Mouse (Mus musculus): ENCODE data around the gene Dlx2. TPM values are rescaled to one million over a fixed set of nuclear protein-coding genes. Genes with fewer than 3 reads are reported as not detected.

Dlx2 gene
- total RNA-seq, 2 experiments from 2014 or later, result 5.7 to 6.9 TPM

GRCm38 (mm10) chr2:71527323-71528013 is 19.1 kb downstream of the Dlx2 start:
- Histone ChIP-seq H3K27ac (no peak overlapping the region), H3K4me3 (no peak overlapping the region)
- TF ChIP-seq CTCF (IDR thresholded peaks at IDR 0.05), result no peak
- intact Hi-C loops (cut with DNase I), result loop anchor here (5.0 kb wide), 1 partner anchor 965 kb away; no protein-coding TSS in a partner anchor
- no peak for DNase-seq (ENCODE audit: extremely low spot score in 1 of 2, low spot score in 2 of 2)

GRCm38 (mm10) chr2:71526595-71527322 is 19.8 kb downstream of the Dlx2 start:
- no peak for TF ChIP-seq CTCF (IDR thresholded peaks at IDR 0.05)
- intact Hi-C loops (cut with DNase I), result loop anchor here (5.0 kb wide), 1 partner anchor 964 kb away; no protein-coding TSS in a partner anchor
- no peak for DNase-seq (ENCODE audit: extremely low spot score in 1 of 2, low spot score in 2 of 2)
- H3K27ac ChIP-seq, result no peak overlapping the region
- no peak overlapping the region for H3K4me3 ChIP-seq

- DNase-seq (ENCODE audit: extremely low spot score in 1 of 2, low spot score in 2 of 2), result no peak
- no peak for TF ChIP-seq CTCF (IDR thresholded peaks at IDR 0.05)
- Histone ChIP-seq H3K27ac (no peak overlapping the region), H3K4me3 (no peak overlapping the region)
- intact Hi-C loops (cut with DNase I), result loop anchor here (5.0 kb wide), 1 partner anchor 962 kb away; no protein-coding TSS in a partner anchor
Observed at GRCm38 (mm10) chr2:71524763-71525162, 21.8 kb downstream of the Dlx2 start.

- Histone ChIP-seq H3K4me3 (no peak overlapping the region), H3K27ac (no peak overlapping the region)
- intact Hi-C loops (cut with DNase I), result no loop called here
- DNase-seq (ENCODE audit: extremely low spot score in 1 of 2, low spot score in 2 of 2), result no peak
- no peak for TF ChIP-seq CTCF (IDR thresholded peaks at IDR 0.05)
Observed at GRCm38 (mm10) chr2:71523431-71523830, 23.1 kb downstream of the Dlx2 start.

- no peak for TF ChIP-seq CTCF (IDR thresholded peaks at IDR 0.05)
- intact Hi-C loops (cut with DNase I), result no loop called here
- Histone ChIP-seq H3K4me3 (no peak overlapping the region), H3K27ac (no peak overlapping the region)
- no peak for DNase-seq (ENCODE audit: extremely low spot score in 1 of 2, low spot score in 2 of 2)
Observed at GRCm38 (mm10) chr2:71522871-71523270, 23.7 kb downstream of the Dlx2 start.

- DNase-seq (ENCODE audit: extremely low spot score in 1 of 2, low spot score in 2 of 2), result no peak
- no peak for TF ChIP-seq CTCF (IDR thresholded peaks at IDR 0.05)
- intact Hi-C loops (cut with DNase I), result no loop called here
- no peak overlapping the region for H3K4me3 ChIP-seq
- H3K27ac ChIP-seq, result no peak overlapping the region
Observed at GRCm38 (mm10) chr2:71517466-71518099, 29.0 kb downstream of the Dlx2 start.

- Histone ChIP-seq H3K4me3 (no peak overlapping the region), H3K27ac (no peak overlapping the region)
- intact Hi-C loops (cut with DNase I), result no loop called here
- TF ChIP-seq CTCF (IDR thresholded peaks at IDR 0.05), result no peak
- DNase-seq (ENCODE audit: extremely low spot score in 1 of 2, low spot score in 2 of 2), result no peak
Observed at GRCm38 (mm10) chr2:71516995-71517394, 29.6 kb downstream of the Dlx2 start.

- no peak for DNase-seq (ENCODE audit: extremely low spot score in 1 of 2, low spot score in 2 of 2)
- Histone ChIP-seq H3K4me3 (no peak overlapping the region), H3K27ac (no peak overlapping the region)
- no peak for TF ChIP-seq CTCF (IDR thresholded peaks at IDR 0.05)
- intact Hi-C loops (cut with DNase I), result no loop called here
Observed at GRCm38 (mm10) chr2:71512326-71512725, 34.2 kb downstream of the Dlx2 start.

- Histone ChIP-seq H3K27ac (no peak overlapping the region), H3K4me3 (no peak overlapping the region)
- intact Hi-C loops (cut with DNase I), result no loop called here
- no peak for DNase-seq (ENCODE audit: extremely low spot score in 1 of 2, low spot score in 2 of 2)
- no peak for TF ChIP-seq CTCF (IDR thresholded peaks at IDR 0.05)
Observed at GRCm38 (mm10) chr2:71511209-71511608, 35.3 kb downstream of the Dlx2 start.

GRCm38 (mm10) chr2:71504852-71505251 is 41.7 kb downstream of the Dlx2 start:
- Histone ChIP-seq H3K4me3 (no peak overlapping the region), H3K27ac (no peak overlapping the region)
- no peak for DNase-seq (ENCODE audit: extremely low spot score in 1 of 2, low spot score in 2 of 2)
- no peak for TF ChIP-seq CTCF (IDR thresholded peaks at IDR 0.05)
- intact Hi-C loops (cut with DNase I), result no loop called here

- no peak for DNase-seq (ENCODE audit: extremely low spot score in 1 of 2, low spot score in 2 of 2)
- intact Hi-C loops (cut with DNase I), result no loop called here
- no peak for TF ChIP-seq CTCF (IDR thresholded peaks at IDR 0.05)
- Histone ChIP-seq H3K4me3 (no peak overlapping the region), H3K27ac (no peak overlapping the region)
Observed at GRCm38 (mm10) chr2:71499276-71500230, 47.0 kb downstream of the Dlx2 start.
